Comparison of ENCODE assay signal across 12 mouse cellular contexts in the genomic region with DNA sequence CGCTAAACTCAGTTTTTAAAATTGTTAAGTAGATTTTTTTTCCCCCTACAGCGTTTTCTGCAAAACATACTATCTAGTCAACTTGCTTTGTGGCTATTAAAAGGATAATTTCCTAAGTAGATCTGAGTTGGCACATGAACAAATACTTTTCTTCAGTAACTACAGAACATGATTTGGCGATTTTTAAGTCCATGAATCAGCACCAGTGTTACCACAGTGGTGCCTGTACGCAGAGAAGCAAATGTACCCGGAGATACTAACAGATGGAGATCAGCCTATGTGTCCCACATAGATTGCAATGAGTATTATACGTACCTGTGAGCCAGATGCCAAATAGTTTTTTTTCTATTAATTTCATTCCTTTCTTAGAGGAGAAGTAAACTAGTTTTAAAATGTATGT. TPM values are rescaled to one million over a fixed set of nuclear protein-coding genes. Genes with fewer than 3 reads are reported as not detected.
DNase-seq lines count a peak whose midpoint lies in the region; ATAC-seq lines count a peak whose summit lies in the region.
"Had no signal": no experiment of that assay in that cellular context is flagged by ENCODE, and none has a peak within 500 bp of the region (broad histone marks: within the 10 kb centered on the region; RNA-seq: fewer than 3 reads in every experiment).

No protein-coding gene starts in this region.

- H3K4me1 ChIP-seq in heart, embryonic 11.5 days (ENCODE audit: control insufficient read depth, insufficient read depth, low read length) = peaks cover 14% of the 10 kb centered on the region; the same call in 1 of the 2 replicates
- H3K4me1 ChIP-seq in neural tube, embryonic 11.5 days (ENCODE audit: control insufficient read depth, insufficient read depth, low read length) = peaks cover 9% of the 10 kb centered on the region; the same call in 1 of the 2 replicates
- peaks cover 14% of the 10 kb centered on the region; the same call in 1 of the 2 replicates for H3K4me1 ChIP-seq in hindbrain, embryonic 14.5 days (replicated peaks; ENCODE audit: control insufficient read depth, insufficient read depth, low read length)
- H3K4me1 ChIP-seq in neural tube, embryonic 14.5 days (ENCODE audit: control insufficient read depth, insufficient read depth, low read length) = peaks cover 10% of the 10 kb centered on the region; the same call in 1 of the 2 replicates

- 11% methylated on average over 6 of the region's 6 CpGs for WGBS in heart, embryonic 11.5 days (ENCODE audit: insufficient replicate concordance)
- WGBS in neural tube, embryonic 11.5 days = 2% methylated on average over 6 of the region's 6 CpGs
- WGBS in hindbrain, embryonic 14.5 days = 7% methylated on average over 6 of the region's 6 CpGs
- WGBS in neural tube, embryonic 14.5 days = 5% methylated on average over 6 of the region's 6 CpGs

- H3K9ac ChIP-seq in heart, embryonic 11.5 days (ENCODE audit: low read depth, low read length) = peak overlapping the region; percentile 47; the same call in 1 of the 2 replicates
- H3K9ac ChIP-seq in neural tube, embryonic 11.5 days (ENCODE audit: low read length) = no peak overlapping the region; the same call in 1 of the 2 replicates
- H3K9ac ChIP-seq in hindbrain, embryonic 14.5 days = 0 out of 2 replicates have a peak overlapping the region, but pooled peaks have one; percentile 24
- H3K9ac ChIP-seq in neural tube, embryonic 14.5 days (replicated peaks; ENCODE audit: low read depth, low read length) = peak overlapping the region; percentile 32; the same call in 1 of the 2 replicates
- H3K9ac ChIP-seq: liver, embryonic 14.5 days had no signal

- peaks cover 70% of the 10 kb centered on the region for H3K27me3 ChIP-seq in heart, embryonic 11.5 days (ENCODE audit: control insufficient read depth, insufficient read depth, low read length)
- H3K27me3 ChIP-seq in neural tube, embryonic 11.5 days (ENCODE audit: control insufficient read depth, insufficient read depth, low read length) = peaks cover 92% of the 10 kb centered on the region
- H3K27me3 ChIP-seq in hindbrain, embryonic 14.5 days (ENCODE audit: control insufficient read depth, insufficient read depth, low read length) = peaks cover 94% of the 10 kb centered on the region
- peaks cover 75% of the 10 kb centered on the region for H3K27me3 ChIP-seq in neural tube, embryonic 14.5 days (ENCODE audit: control insufficient read depth, insufficient read depth, low read length)

- H3K9me3 ChIP-seq in heart, embryonic 11.5 days (replicated peaks; ENCODE audit: control insufficient read depth, low read length) = no peaks in the 10 kb centered on the region
- H3K9me3 ChIP-seq in neural tube, embryonic 11.5 days (ENCODE audit: control insufficient read depth, low read length) = no peaks in the 10 kb centered on the region
- H3K9me3 ChIP-seq in hindbrain, embryonic 14.5 days (ENCODE audit: control insufficient read depth, low read length) = no peaks in the 10 kb centered on the region
- H3K9me3 ChIP-seq in neural tube, embryonic 14.5 days (ENCODE audit: control insufficient read depth, low read length) = no peaks in the 10 kb centered on the region

- H3K4me3 ChIP-seq in heart, embryonic 11.5 days (ENCODE audit: low read depth, low read length) = peak overlapping the region; percentile 38
- peak overlapping the region; percentile 27 for H3K4me3 ChIP-seq in neural tube, embryonic 11.5 days (ENCODE audit: low read depth, low read length)
- peak overlapping the region; percentile 19 for H3K4me3 ChIP-seq in hindbrain, embryonic 14.5 days (replicated peaks; ENCODE audit: low read length)
- H3K4me3 ChIP-seq in neural tube, embryonic 14.5 days (ENCODE audit: low read depth, low read length) = peak overlapping the region; percentile 16

- no peaks in the 10 kb centered on the region for H3K36me3 ChIP-seq in heart, embryonic 11.5 days (ENCODE audit: control insufficient read depth, insufficient read depth, low read length)
- no peaks in the 10 kb centered on the region for H3K36me3 ChIP-seq in neural tube, embryonic 11.5 days (ENCODE audit: control insufficient read depth, insufficient read depth, low read length)
- H3K36me3 ChIP-seq in hindbrain, embryonic 14.5 days (replicated peaks; ENCODE audit: control insufficient read depth, insufficient read depth) = no peaks in the 10 kb centered on the region
- H3K36me3 ChIP-seq in neural tube, embryonic 14.5 days (ENCODE audit: control insufficient read depth, insufficient read depth, low read length) = no peaks in the 10 kb centered on the region

- intact Hi-C loops in heart, postnatal 36 days (cut with DNase I) = loop anchor here (2.0 to 5.0 kb wide), 3 partner anchors 108 to 529 kb away; a partner anchor contains a TSS

- peak overlapping the region; percentile 38 for H3K4me2 ChIP-seq in heart, embryonic 11.5 days
- H3K4me2 ChIP-seq in neural tube, embryonic 11.5 days (ENCODE audit: low read depth) = peak overlapping the region; percentile 15; the same call in 1 of the 2 replicates
- H3K4me2 ChIP-seq in hindbrain, embryonic 14.5 days (replicated peaks) = no peak overlapping the region
- no peak overlapping the region for H3K4me2 ChIP-seq in neural tube, embryonic 14.5 days (ENCODE audit: low read depth, low read length)

- no peak for DNase-seq in heart, postnatal 36 days
- DNase-seq in neural tube, embryonic 11.5 days (ENCODE audit: low spot score) = no peak
- no peak for DNase-seq in neural tube, embryonic 10.5 days (ENCODE audit: extremely low spot score, low spot score)
- peak; percentile 49 for DNase-seq in hindbrain, embryonic 14.5 days (ENCODE audit: low spot score)
- DNase-seq in urinary bladder, postnatal 36 days (ENCODE audit: low spot score in 2 of 2) = no peak
- DNase-seq in layer of hippocampus, postnatal 14 days (ENCODE audit: low spot score in 2 of 2) = no peak
- DNase-seq: cerebellum, adult 18-20 months; kidney, postnatal 36 days; thymus, adult 2 months had no signal

- ATAC-seq in heart, embryonic 11.5 days (replicated peaks; ENCODE audit: insufficient number of reproducible peaks, low FRiP score, low TSS enrichment) = no peak
- ATAC-seq in neural tube, embryonic 11.5 days (ENCODE audit: insufficient read depth, low FRiP score, low TSS enrichment) = no peak
- no peak for ATAC-seq in hindbrain, embryonic 14.5 days (ENCODE audit: low FRiP score)
- no peak for ATAC-seq in neural tube, embryonic 14.5 days (ENCODE audit: low read depth)

- H3K27ac ChIP-seq in heart, embryonic 11.5 days (ENCODE audit: low read depth, low read length) = peak overlapping the region; percentile 4; the same call in 1 of the 2 replicates
- H3K27ac ChIP-seq in neural tube, embryonic 11.5 days (ENCODE audit: low read depth, low read length) = no peak overlapping the region
- H3K27ac ChIP-seq in hindbrain, embryonic 14.5 days = no peak overlapping the region
- H3K27ac ChIP-seq in neural tube, embryonic 14.5 days (ENCODE audit: low read depth, low read length) = no peak overlapping the region
- H3K27ac ChIP-seq: liver, embryonic 14.5 days had no signal

RNA-seq across cellular contexts. Expression of a gene that starts 3.3 kb away (rescaled TPM):
- polyA plus RNA-seq in heart, embryonic 11.5 days (2014; fragmentation: Nextera tagmentation; extraction: Ambion mirVana) = 4.0 and 4.2 TPM in 2 replicates
- 1 to 10 TPM; 5.0 to 5.1 TPM for total RNA-seq in heart, postnatal 36 days (2021)
- 7.4 and 8.1 TPM in 2 replicates for polyA plus RNA-seq in neural tube, embryonic 11.5 days (2014; fragmentation: Nextera tagmentation; extraction: Ambion mirVana)
- 2.3 and 2.9 TPM in 2 replicates for polyA plus RNA-seq in hindbrain, embryonic 14.5 days (2014; fragmentation: Nextera tagmentation; extraction: Ambion mirVana)
- 0.50 and 3.0 TPM in 2 replicates for polyA plus RNA-seq in neural tube, embryonic 14.5 days (2014; fragmentation: Nextera tagmentation; extraction: Ambion mirVana)
- total RNA-seq in layer of hippocampus, postnatal 14 days (2021) = 1 to 10 TPM; 5.4 to 6.1 TPM

Comparison
In these comparisons a context has a peak if more than half of its experiments do, and no peak if none do; other contexts are left out.
1. H3K4me2 ChIP-seq: peak in heart, embryonic 11.5 days (single experiment) and neural tube, embryonic 11.5 days (single experiment); none in hindbrain, embryonic 14.5 days (single experiment) and neural tube, embryonic 14.5 days (single experiment).
2. Peak in every context shown above with its lines, with median percentiles within 50 percentile points of each other: H3K4me3 ChIP-seq.